Mouse (Mus musculus): ENCODE data around the gene 4930507D05Rik. TPM values are rescaled to one million over a fixed set of nuclear protein-coding genes. Genes with fewer than 3 reads are reported as not detected.

Gene 4930507D05Rik
- total RNA-seq (2012; rRNA removed), result 0.68 and 0.97 TPM in 2 replicates
- 0.32 and 0.39 TPM in 2 replicates for total RNA-seq (2014; rRNA removed)
- polyA plus RNA-seq (2012; ENCODE audit: insufficient read length, low read depth), result 0.14 and 0.27 TPM in 2 replicates

DNA sequence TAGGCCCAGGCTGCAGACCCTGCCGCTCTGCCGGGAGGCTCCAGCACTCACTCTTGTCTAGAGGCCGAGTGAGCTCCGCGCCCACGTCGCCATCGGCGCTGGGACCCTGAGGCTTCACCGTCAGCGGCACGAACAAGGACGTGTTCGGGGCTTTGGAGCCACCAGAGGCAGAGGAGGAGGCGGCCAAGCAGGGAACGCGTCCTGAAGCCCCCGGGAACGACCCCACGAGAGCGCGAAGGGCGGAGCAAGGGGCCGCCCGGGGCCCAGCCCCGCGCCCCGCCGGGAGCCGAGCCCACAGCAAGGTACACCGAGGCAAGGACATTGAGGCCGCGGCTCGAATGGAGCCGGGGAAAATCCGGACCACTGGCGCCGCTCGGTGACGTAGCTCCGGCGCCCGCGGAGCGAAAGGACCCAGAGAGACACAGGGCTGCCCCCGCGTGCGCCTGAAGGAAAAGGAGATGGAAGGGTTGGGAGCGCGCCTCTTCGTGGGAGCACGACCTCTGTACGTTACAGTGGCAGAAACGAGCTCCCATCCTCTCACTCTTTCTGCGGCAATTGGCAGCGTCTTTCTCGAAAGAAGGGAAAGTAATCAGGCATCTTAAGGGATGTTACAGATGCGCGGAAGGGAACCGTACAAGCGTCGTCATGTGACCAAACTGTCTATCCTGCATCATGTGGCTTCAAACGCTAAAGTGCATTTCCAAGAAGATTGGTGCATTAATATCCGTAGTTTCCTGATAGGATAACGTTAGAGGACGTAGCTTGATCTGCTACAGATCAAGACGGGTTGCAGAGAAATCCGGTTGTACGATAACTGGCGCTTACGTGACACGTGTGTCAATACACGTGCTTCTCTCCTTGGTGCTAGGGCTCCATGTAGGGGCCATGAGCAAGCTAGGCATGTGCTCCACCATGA, at the start of gene 4930507D05Rik, which contains the start of gene Supv3l1:
4930507D05Rik (plus strand) TSS at position 126 of the 916 bp plus-strand sequence.
Supv3l1 (minus strand) TSS at position 375 of the 916 bp plus-strand sequence.
- Histone ChIP-seq H3K9ac (ENCODE audit: insufficient read depth, low read depth) (peak within 1 kb of the TSS; percentile 86), H3K4me3 (replicated peaks in 1 of 3; ENCODE audit: low read depth in 2 of 3, low read length in 2 of 3, poor library complexity in 1 of 3) (peak within 1 kb of the TSS; percentile 94 to 100 (median 94)), H3K27me3 (replicated peaks) (no peaks in the 10 kb centered on the region), H3K9me3 (replicated peaks; ENCODE audit: low read length) (no peaks in the 10 kb centered on the region), H3K27ac (ENCODE audit: insufficient read depth, low read depth) (peak within 1 kb of the TSS; percentile 34), H3K36me3 (replicated peaks in 1 of 2; ENCODE audit: control insufficient read depth in 1 of 2, insufficient read depth in 1 of 2, low read length in 1 of 2) (peaks cover 21 to 35% of the 10 kb centered on the region in 2 experiments), H3K4me2 (ENCODE audit: insufficient read depth, low read depth, poor library complexity, severe bottlenecking) (peak within 1 kb of the TSS; percentile 85), H3K79me2 (replicated peaks; ENCODE audit: control insufficient read depth, extremely low read depth, insufficient read depth, poor library complexity, severe bottlenecking) (peaks cover 19% of the 10 kb centered on the region), H3K4me1 (ENCODE audit: control insufficient read depth in 1 of 2, insufficient read depth in 2 of 2) (peaks cover 5 to 26% of the 10 kb centered on the region in 2 experiments)
- DNase-seq (ENCODE audit: extremely low read depth), result peak; percentile 90
- in situ Hi-C loops (cut with MboI; ENCODE audit: low pct_ligation_motif_present, low pct_unique_long_range_greater_than_20kb, low sequenced_read_pairs) (no loop called here), dilution Hi-C loops (cut with MboI; ENCODE audit: extremely low pct_ligation_motif_present, extremely low pct_unique_long_range_greater_than_20kb, low sequenced_read_pairs) (no loop called here)
- TF ChIP-seq MAFK (IDR thresholded peaks at IDR 0.05; ENCODE audit: insufficient replicate concordance, low read length) (no peak), KAT2A (IDR thresholded peaks at IDR 0.05; ENCODE audit: insufficient replicate concordance, low read length) (peak; percentile 87; the same call in 1 of the 2 replicates), POLR2A (IDR thresholded peaks at IDR 0.05; ENCODE audit: low read depth, low read length) (peak; percentile 74), ETS1 (conservative IDR thresholded peaks at IDR 0.05; ENCODE audit: low read depth, low read length) (peak; percentile 33; the same call in 1 of the 2 replicates), ZKSCAN1 (IDR thresholded peaks at IDR 0.05; ENCODE audit: borderline replicate concordance, low read depth, low read length) (no peak; the same call in 1 of the 2 replicates), ZC3H11A (IDR thresholded peaks at IDR 0.05; ENCODE audit: low read depth, low read length) (no peak), MAZ (IDR thresholded peaks at IDR 0.05; ENCODE audit: low read depth, low read length) (no peak), USF2 (conservative IDR thresholded peaks at IDR 0.05; ENCODE audit: low read depth, low read length) (peak; percentile 95), EP300 (IDR thresholded peaks at IDR 0.05; ENCODE audit: low read length) (no peak), HCFC1 (IDR thresholded peaks at IDR 0.05; ENCODE audit: low read depth, low read length) (peak; percentile 91), E2F4 (IDR thresholded peaks at IDR 0.05; ENCODE audit: insufficient replicate concordance, low read depth, low read length) (no peak), ZMIZ1 (IDR thresholded peaks at IDR 0.05; ENCODE audit: low read depth, low read length) (peak; percentile 20; the same call in 1 of the 2 replicates), CTCF (conservative IDR thresholded peaks at IDR 0.05 in 1 of 2, IDR thresholded peaks at IDR 0.05 in 1 of 2; ENCODE audit: low read depth in 2 of 2, low read length in 2 of 2) (0 out of 4 replicates have a peak, but pooled peaks of 1 of the 2 experiments have one; percentile 23), UBTF (IDR thresholded peaks at IDR 0.05; ENCODE audit: low read depth, low read length) (no peak), BHLHE40 (IDR thresholded peaks at IDR 0.05; ENCODE audit: low read depth, low read length) (peak; percentile 91), TBP (conservative IDR thresholded peaks at IDR 0.05; ENCODE audit: low read depth, low read length) (peak; percentile 78), PAX5 (IDR thresholded peaks at IDR 0.05; ENCODE audit: low read length) (no peak), GABPA (IDR thresholded peaks at IDR 0.05; ENCODE audit: insufficient replicate concordance, low read depth, low read length) (peak; percentile 36; the same call in 1 of the 2 replicates), TCF12 (IDR thresholded peaks at IDR 0.05; ENCODE audit: low read depth, low read length) (no peak; the same call in 1 of the 2 replicates), NELFE (IDR thresholded peaks at IDR 0.05; ENCODE audit: low read depth, low read length) (peak; percentile 74), USF1 (IDR thresholded peaks at IDR 0.05; ENCODE audit: low read depth, low read length) (peak; percentile 92), CHD2 (IDR thresholded peaks at IDR 0.05; ENCODE audit: low read length) (no peak), MYC (IDR thresholded peaks at IDR 0.05; ENCODE audit: low read depth, low read length) (peak; percentile 100), NRF1 (IDR thresholded peaks at IDR 0.05; ENCODE audit: low read depth, low read length) (peak; percentile 35), JUND (conservative IDR thresholded peaks at IDR 0.05; ENCODE audit: low read depth, low read length) (no peak), RCOR1 (conservative IDR thresholded peaks at IDR 0.05; ENCODE audit: low read depth, low read length) (no peak), JUN (IDR thresholded peaks at IDR 0.05; ENCODE audit: insufficient read depth, low read depth, low read length) (no peak; the same call in 1 of the 2 replicates), SIN3A (IDR thresholded peaks at IDR 0.05; ENCODE audit: low read length) (peak; percentile 93), RAD21 (IDR thresholded peaks at IDR 0.05; ENCODE audit: low read depth, low read length) (no peak), SMC3 (IDR thresholded peaks at IDR 0.05; ENCODE audit: low read depth, low read length) (no peak), IRF4 (IDR thresholded peaks at IDR 0.05; ENCODE audit: low read depth, low read length) (peak; percentile 49; the same call in 1 of the 2 replicates), MEF2A (IDR thresholded peaks at IDR 0.05; ENCODE audit: borderline replicate concordance, low read depth, low read length) (peak; percentile 58), ZNF384 (IDR thresholded peaks at IDR 0.05; ENCODE audit: low read depth, low read length) (no peak), MXI1 (IDR thresholded peaks at IDR 0.05; ENCODE audit: low read depth, low read length) (peak; percentile 99), CHD1 (IDR thresholded peaks at IDR 0.05; ENCODE audit: low read depth, low read length) (no peak), MAX (IDR thresholded peaks at IDR 0.05; ENCODE audit: low read length) (peak; percentile 100), POLR2AphosphoS2 (IDR thresholded peaks at IDR 0.05; ENCODE audit: low read depth, low read length) (no peak; the same call in 1 of the 2 replicates)

Data from CH12.LX (cell line).